Mouse (Mus musculus): ENCODE results near the gene Matn1.

DNA sequence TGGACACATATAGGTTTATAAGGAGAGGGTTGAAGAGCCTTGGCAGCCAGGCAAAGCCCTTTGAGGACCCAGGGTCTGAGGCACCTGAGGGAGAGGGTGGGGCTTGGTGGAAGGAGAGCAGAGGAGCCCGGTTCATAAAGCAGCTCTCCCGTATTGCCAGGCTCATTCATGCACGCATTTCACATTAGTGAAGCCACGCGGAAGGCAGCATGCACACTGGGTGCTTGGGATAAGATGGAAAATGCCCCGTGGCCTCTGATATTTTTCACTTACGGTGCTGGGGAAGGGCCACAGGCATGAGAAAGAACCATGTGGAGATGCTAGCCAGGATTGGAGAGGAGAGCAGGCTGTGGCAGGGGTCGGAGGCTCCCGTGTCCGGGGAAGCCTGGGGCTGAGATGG, 13.0 kb downstream of the Matn1 start:
- no peak for TF ChIP-seq CTCF (IDR thresholded peaks at IDR 0.05; ENCODE audit: borderline replicate concordance, insufficient read depth, low read length)
- no peak for TF ChIP-seq POLR2A (IDR thresholded peaks at IDR 0.05; ENCODE audit: low read depth, low read length)

All from embryonic fibroblast, embryonic 13.5 days (primary cell).